Mouse (Mus musculus) ovary, adult 18-20 months (tissue): ENCODE data around the gene Stk39.

Source experiments
- DNase-seq: peaks from one replicate; pipeline ENCODE4 v3.0.0; 2022; ENCODE audit warnings: low spot score, mixed read lengths

The Stk39 gene

GRCm38 (mm10) chr2:68382394-68383059 is 89.5 kb downstream of the Stk39 start:
- no peak for DNase-seq

- no peak for DNase-seq
Measured at GRCm38 (mm10) chr2:68381881-68382280, 90.2 kb downstream of the Stk39 start.

GRCm38 (mm10) chr2:68381205-68381604 is 90.9 kb downstream of the Stk39 start:
- no peak for DNase-seq

- no peak for DNase-seq
Measured at GRCm38 (mm10) chr2:68379631-68380030, 92.4 kb downstream of the Stk39 start.

- DNase-seq: no peak
Measured at GRCm38 (mm10) chr2:68378319-68378718, 93.7 kb downstream of the Stk39 start.

GRCm38 (mm10) chr2:68377251-68377681 is 94.8 kb downstream of the Stk39 start:
- peak; percentile 68 for DNase-seq

GRCm38 (mm10) chr2:68376660-68377059 is 95.4 kb downstream of the Stk39 start:
- peak; percentile 80 for DNase-seq

- no peak for DNase-seq
Measured at GRCm38 (mm10) chr2:68374202-68374601, 97.9 kb downstream of the Stk39 start.

- no peak for DNase-seq
Measured at GRCm38 (mm10) chr2:68371912-68372311, 100.2 kb downstream of the Stk39 start.

GRCm38 (mm10) chr2:68370326-68370725 is 101.7 kb downstream of the Stk39 start:
- no peak for DNase-seq

GRCm38 (mm10) chr2:68369080-68369479 is 103.0 kb downstream of the Stk39 start:
- no peak for DNase-seq

GRCm38 (mm10) chr2:68367944-68368343 is 104.1 kb downstream of the Stk39 start:
- peak; percentile 39 for DNase-seq

- no peak for DNase-seq
Measured at GRCm38 (mm10) chr2:68366897-68367193, 105.2 kb downstream of the Stk39 start.

- DNase-seq: no peak
Measured at GRCm38 (mm10) chr2:68366091-68366896, 105.8 kb downstream of the Stk39 start.

- no peak for DNase-seq
Measured at GRCm38 (mm10) chr2:68365504-68365903, 106.6 kb downstream of the Stk39 start.

- no peak for DNase-seq
Measured at GRCm38 (mm10) chr2:68364181-68364900, 107.7 kb downstream of the Stk39 start.

GRCm38 (mm10) chr2:68363159-68363558 is 108.9 kb downstream of the Stk39 start:
- DNase-seq: no peak

GRCm38 (mm10) chr2:68361701-68362100 is 110.4 kb downstream of the Stk39 start:
- DNase-seq: no peak

- DNase-seq: no peak
Measured at GRCm38 (mm10) chr2:68350621-68351020, 121.4 kb downstream of the Stk39 start.

GRCm38 (mm10) chr2:68349593-68350383 is 122.3 kb downstream of the Stk39 start:
- DNase-seq: no peak

- no peak for DNase-seq
Measured at GRCm38 (mm10) chr2:68348966-68349365, 123.1 kb downstream of the Stk39 start.

- DNase-seq: no peak
Measured at GRCm38 (mm10) chr2:68346606-68347237, 125.3 kb downstream of the Stk39 start.
